10 mouse cellular contexts compared by ENCODE assay signal in the genomic region with DNA sequence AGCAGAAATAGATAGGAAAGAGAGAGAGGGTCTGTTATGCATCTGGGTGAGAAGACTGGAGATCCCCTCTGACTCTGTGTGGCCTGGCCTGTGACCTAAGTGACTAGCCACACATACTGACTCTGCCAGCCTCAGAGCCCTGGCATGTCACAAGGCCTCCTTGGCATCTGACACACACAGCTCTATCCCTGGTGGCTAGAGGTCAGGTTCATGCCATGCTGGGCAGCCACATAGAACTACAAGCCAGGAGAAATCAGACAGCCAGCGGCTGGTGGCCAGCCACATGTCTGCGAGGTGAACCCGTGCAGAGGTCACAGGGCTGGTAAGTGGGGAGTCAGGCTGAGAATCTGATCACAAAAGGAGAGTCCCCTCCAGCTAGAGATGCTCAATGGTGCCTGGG.
DNase-seq lines count a peak whose midpoint lies in the region; ATAC-seq and TF ChIP-seq lines count a peak whose summit lies in the region.
"Had no signal": no experiment of that assay in that cellular context is flagged by ENCODE, and none has a peak within 500 bp of the region (broad histone marks: within the 10 kb centered on the region; RNA-seq: fewer than 3 reads in every experiment).

No protein-coding gene starts in this region.

- POLR2A ChIA-PET in Patski (lab: Charles Lee), result interaction anchor here (0.6 to 1.2 kb wide), 3 partner anchors 15 to 512 kb away, joined by 3 to 4 read pairs (median 4); no protein-coding TSS in a partner anchor

- TF ChIP-seq CTCF in Patski (IDR thresholded peaks at IDR 0.05), result no peak

- peak; percentile 24 to 26 for DNase-seq in B cell, adult 2 months
- DNase-seq in Patski (ENCODE audit: low read depth, low spot score), result no peak
- DNase-seq in gastrocnemius, adult 8-10 months (ENCODE audit: low spot score in 2 of 2), result peak; percentile 70 to 85
- peak; percentile 81 for DNase-seq in kidney, adult 9 months
- no peak for DNase-seq in embryo, embryonic 9.5 days (ENCODE audit: extremely low spot score)
- DNase-seq in T-cell, adult 2 months (ENCODE audit: low spot score), result no peak
- no peak for DNase-seq in urinary bladder, postnatal 10 days (ENCODE audit: low spot score)
- DNase-seq: lung, adult 18-20 months; thymus, postnatal 14 days had no signal

- peak; percentile 12 for ATAC-seq in Patski
- ATAC-seq: intestine, embryonic 16.5 days had no signal

- no peaks in the 10 kb centered on the region for H3K27me3 ChIP-seq in Patski

- CTCF ChIA-PET in Patski (lab: Charles Lee), result interaction anchor here (1.1 to 2.8 kb wide), 4 partner anchors 15 to 145 kb away, joined by 3 to 6 read pairs (median 4); no protein-coding TSS in a partner anchor

- in situ Hi-C loops in Patski (cut with MboI; ENCODE audit: low pct_unique_long_range_greater_than_20kb), result loop anchor here (5.0 kb wide), 3 partner anchors 44 to 134 kb away; no protein-coding TSS in a partner anchor

Comparison
In these comparisons a context has a peak if more than half of its experiments do, and no peak if none do; other contexts are left out.
1. DNase-seq: peak in B cell, adult 2 months (2 of 2), gastrocnemius, adult 8-10 months (2 of 2) and kidney, adult 9 months (single experiment); none in Patski (single experiment), embryo, embryonic 9.5 days (single experiment), T-cell, adult 2 months (single experiment) and urinary bladder, postnatal 10 days (single experiment).